Mouse (Mus musculus): ENCODE results near the gene Prkn. TPM values are rescaled to one million over a fixed set of nuclear protein-coding genes. Genes with fewer than 3 reads are reported as not detected.

Gene Prkn
- polyA plus RNA-seq, 1 experiment: 3.0 TPM

- DNase-seq: no peak
- WGBS: 69% methylated on average over 6 of the region's 6 CpGs
- TF ChIP-seq CTCF (IDR thresholded peaks at IDR 0.05; ENCODE audit: insufficient read depth, low read length) (no peak), POLR2A (IDR thresholded peaks at IDR 0.05; ENCODE audit: borderline replicate concordance, extremely low read depth, low read depth, low read length) (no peak)
- no peak overlapping the region for H3K4me3 ChIP-seq (replicated peaks; ENCODE audit: extremely low read depth, low read depth, low read length)
- H3K4me1 ChIP-seq (ENCODE audit: control insufficient read depth, insufficient read depth, low read length): no peaks in the 10 kb centered on the region
These were observed 1198.3 kb downstream of the Prkn start for GRCm38 (mm10) chr17:12038499-12038898.

GRCm38 (mm10) chr17:12039188-12039587 lies 1199.0 kb downstream of the Prkn start:
- peak; percentile 81 for DNase-seq
- H3K4me3 ChIP-seq (replicated peaks; ENCODE audit: extremely low read depth, low read depth, low read length): no peak overlapping the region
- 2% methylated on average over 9 of the region's 9 CpGs for WGBS
- TF ChIP-seq POLR2A (IDR thresholded peaks at IDR 0.05; ENCODE audit: borderline replicate concordance, extremely low read depth, low read depth, low read length): no peak
- peak; percentile 88 for TF ChIP-seq CTCF (IDR thresholded peaks at IDR 0.05; ENCODE audit: insufficient read depth, low read length)
- H3K4me1 ChIP-seq (ENCODE audit: control insufficient read depth, insufficient read depth, low read length): no peaks in the 10 kb centered on the region

- Histone ChIP-seq H3K4me1 (ENCODE audit: control insufficient read depth, insufficient read depth, low read length) (no peaks in the 10 kb centered on the region), H3K4me3 (replicated peaks; ENCODE audit: extremely low read depth, low read depth, low read length) (no peak overlapping the region)
- no peak for TF ChIP-seq POLR2A (IDR thresholded peaks at IDR 0.05; ENCODE audit: borderline replicate concordance, extremely low read depth, low read depth, low read length)
- no peak for TF ChIP-seq CTCF (IDR thresholded peaks at IDR 0.05; ENCODE audit: insufficient read depth, low read length)
- WGBS: 60% methylated on average over 3 of the region's 3 CpGs
- DNase-seq: no peak
These were observed 1199.7 kb downstream of the Prkn start for GRCm38 (mm10) chr17:12039922-12040321.

DNA sequence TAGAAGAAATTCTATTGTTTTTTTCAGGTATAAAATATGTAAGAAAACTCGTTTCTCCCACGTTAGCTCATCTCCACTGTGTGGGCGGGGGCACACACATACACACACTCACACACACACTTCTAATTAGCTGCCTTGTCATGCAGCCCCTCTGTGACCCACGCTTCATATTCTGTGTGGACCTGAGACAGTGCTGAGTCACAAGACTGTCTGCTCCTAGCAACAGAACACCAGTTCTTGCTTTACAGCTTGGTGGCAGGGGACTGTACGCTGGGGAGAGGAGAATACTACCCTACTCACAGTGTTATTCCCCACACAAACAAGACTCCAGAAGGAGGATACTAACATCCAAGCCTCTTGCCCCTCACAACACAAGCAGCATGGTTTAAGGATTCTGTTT lies 1200.4 kb downstream of the Prkn start:
- no peak for TF ChIP-seq POLR2A (IDR thresholded peaks at IDR 0.05; ENCODE audit: borderline replicate concordance, extremely low read depth, low read depth, low read length)
- TF ChIP-seq CTCF (IDR thresholded peaks at IDR 0.05; ENCODE audit: insufficient read depth, low read length): no peak
- Histone ChIP-seq H3K4me1 (ENCODE audit: control insufficient read depth, insufficient read depth, low read length) (no peaks in the 10 kb centered on the region), H3K4me3 (replicated peaks; ENCODE audit: extremely low read depth, low read depth, low read length) (no peak overlapping the region)
- WGBS: 79% methylated on average over 5 of the region's 5 CpGs
- no peak for DNase-seq

DNA sequence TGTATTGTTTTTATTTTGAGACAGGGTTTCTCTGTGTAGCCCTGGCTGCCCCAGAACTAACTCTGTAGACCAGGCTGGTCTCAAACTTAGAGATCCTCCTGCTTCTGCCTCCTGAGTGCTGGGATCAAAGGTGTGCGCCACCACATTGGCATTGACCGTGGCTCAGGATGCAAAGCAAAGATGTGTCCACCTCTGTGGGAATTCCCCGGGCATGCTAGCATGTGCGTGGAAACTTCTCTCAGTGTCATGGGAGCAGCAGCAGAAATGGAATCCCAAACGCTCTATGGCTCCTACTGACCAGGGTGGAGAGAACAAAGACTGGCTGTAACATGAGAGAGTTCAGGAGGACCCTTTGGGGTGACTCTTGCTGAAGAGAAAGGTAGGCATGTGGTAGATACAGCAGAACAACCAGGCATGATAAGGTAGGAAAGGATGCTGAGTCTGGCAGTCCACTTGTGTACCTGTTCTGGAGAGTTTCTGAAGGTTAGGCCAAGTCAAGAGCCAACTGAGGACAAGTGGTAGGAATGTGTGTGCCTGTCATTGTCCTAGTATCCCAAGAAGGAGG lies 1201.0 kb downstream of the Prkn start:
- no peaks in the 10 kb centered on the region for H3K4me1 ChIP-seq (ENCODE audit: control insufficient read depth, insufficient read depth, low read length)
- no peak for DNase-seq
- no peak for TF ChIP-seq CTCF (IDR thresholded peaks at IDR 0.05; ENCODE audit: insufficient read depth, low read length)
- TF ChIP-seq POLR2A (IDR thresholded peaks at IDR 0.05; ENCODE audit: borderline replicate concordance, extremely low read depth, low read depth, low read length): no peak
- WGBS: 96% methylated on average over 5 of the region's 5 CpGs
- H3K4me3 ChIP-seq (replicated peaks; ENCODE audit: extremely low read depth, low read depth, low read length): no peak overlapping the region

GRCm38 (mm10) chr17:12042561-12043256 lies 1202.5 kb downstream of the Prkn start:
- no peaks in the 10 kb centered on the region for H3K4me1 ChIP-seq (ENCODE audit: control insufficient read depth, insufficient read depth, low read length)
- H3K4me3 ChIP-seq (replicated peaks; ENCODE audit: extremely low read depth, low read depth, low read length): no peak overlapping the region
- DNase-seq: no peak
- WGBS: 58% methylated on average over 14 of the region's 14 CpGs
- TF ChIP-seq POLR2A (IDR thresholded peaks at IDR 0.05; ENCODE audit: borderline replicate concordance, extremely low read depth, low read depth, low read length) (no peak), CTCF (IDR thresholded peaks at IDR 0.05; ENCODE audit: insufficient read depth, low read length) (no peak)

DNA sequence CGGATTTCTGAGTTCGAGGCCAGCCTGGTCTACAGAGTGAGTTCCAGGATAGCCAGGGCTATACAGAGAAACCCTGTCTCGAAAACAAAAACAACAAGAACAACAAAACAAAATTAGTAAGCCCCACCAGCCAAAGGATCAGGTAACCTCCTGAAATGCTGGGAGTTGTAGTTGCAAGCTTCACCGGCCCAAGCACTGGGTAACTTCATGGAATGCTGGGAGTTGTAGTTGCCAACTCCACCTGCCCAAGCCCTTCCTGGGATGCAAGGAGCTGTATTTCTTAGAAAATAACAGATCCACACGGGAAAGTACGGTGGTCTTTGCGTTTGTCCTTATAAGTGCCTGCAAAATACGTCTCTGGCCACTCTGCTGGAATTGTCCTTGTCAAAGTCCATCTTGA lies 1204.0 kb downstream of the Prkn start:
- Histone ChIP-seq H3K4me3 (replicated peaks; ENCODE audit: extremely low read depth, low read depth, low read length) (no peak overlapping the region), H3K4me1 (ENCODE audit: control insufficient read depth, insufficient read depth, low read length) (no peaks in the 10 kb centered on the region)
- no peak for TF ChIP-seq POLR2A (IDR thresholded peaks at IDR 0.05; ENCODE audit: borderline replicate concordance, extremely low read depth, low read depth, low read length)
- TF ChIP-seq CTCF (IDR thresholded peaks at IDR 0.05; ENCODE audit: insufficient read depth, low read length): no peak
- 77% methylated on average over 8 of the region's 8 CpGs for WGBS
- no peak for DNase-seq

DNA sequence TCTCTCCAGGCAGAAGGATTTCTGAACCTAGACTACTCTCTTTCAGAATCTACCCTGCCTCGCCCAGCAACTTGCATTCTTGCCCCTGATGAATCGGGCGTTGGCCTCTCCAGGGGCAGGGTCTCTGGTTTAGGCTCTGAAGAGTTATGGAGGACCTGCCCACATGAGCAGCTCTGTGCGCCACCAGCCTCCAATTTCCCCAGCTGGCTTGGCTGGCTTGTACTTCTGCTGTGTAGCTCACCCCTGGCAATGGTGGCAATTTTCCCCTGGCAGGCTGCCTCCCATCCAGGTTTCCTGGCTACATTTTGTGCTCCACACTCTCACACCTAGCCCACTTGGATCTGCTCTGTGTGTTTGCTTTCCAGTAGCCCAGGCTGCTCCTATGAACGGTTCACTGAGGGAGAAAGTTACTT lies 1205.7 kb downstream of the Prkn start:
- DNase-seq: no peak
- TF ChIP-seq CTCF (IDR thresholded peaks at IDR 0.05; ENCODE audit: insufficient read depth, low read length) (no peak), POLR2A (IDR thresholded peaks at IDR 0.05; ENCODE audit: borderline replicate concordance, extremely low read depth, low read depth, low read length) (no peak)
- H3K4me1 ChIP-seq (ENCODE audit: control insufficient read depth, insufficient read depth, low read length): no peaks in the 10 kb centered on the region
- H3K4me3 ChIP-seq (replicated peaks; ENCODE audit: extremely low read depth, low read depth, low read length): no peak overlapping the region
- WGBS: 61% methylated on average over 5 of the region's 5 CpGs

GRCm38 (mm10) chr17:12047032-12047431 lies 1206.8 kb downstream of the Prkn start:
- Histone ChIP-seq H3K4me3 (replicated peaks; ENCODE audit: extremely low read depth, low read depth, low read length) (no peak overlapping the region), H3K4me1 (ENCODE audit: control insufficient read depth, insufficient read depth, low read length) (no peaks in the 10 kb centered on the region)
- 80% methylated on average over 7 of the region's 7 CpGs for WGBS
- TF ChIP-seq CTCF (IDR thresholded peaks at IDR 0.05; ENCODE audit: insufficient read depth, low read length): no peak
- TF ChIP-seq POLR2A (IDR thresholded peaks at IDR 0.05; ENCODE audit: borderline replicate concordance, extremely low read depth, low read depth, low read length): no peak
- no peak for DNase-seq

- Histone ChIP-seq H3K4me3 (replicated peaks; ENCODE audit: extremely low read depth, low read depth, low read length) (no peak overlapping the region), H3K4me1 (ENCODE audit: control insufficient read depth, insufficient read depth, low read length) (no peaks in the 10 kb centered on the region)
- no peak for TF ChIP-seq CTCF (IDR thresholded peaks at IDR 0.05; ENCODE audit: insufficient read depth, low read length)
- TF ChIP-seq POLR2A (IDR thresholded peaks at IDR 0.05; ENCODE audit: borderline replicate concordance, extremely low read depth, low read depth, low read length): no peak
- no peak for DNase-seq
- 69% methylated on average over 6 of the region's 6 CpGs for WGBS
These were observed 1207.3 kb downstream of the Prkn start for GRCm38 (mm10) chr17:12047523-12047922.

Data from lung, adult 2 months (tissue).